Mouse (Mus musculus): ENCODE measurements around the gene Tspo2. TPM values are rescaled to one million over a fixed set of nuclear protein-coding genes. Genes with fewer than 3 reads are reported as not detected.

Tspo2 gene
- polyA plus RNA-seq, 1 experiment from 2014 or later, result 2.0 TPM

DNA sequence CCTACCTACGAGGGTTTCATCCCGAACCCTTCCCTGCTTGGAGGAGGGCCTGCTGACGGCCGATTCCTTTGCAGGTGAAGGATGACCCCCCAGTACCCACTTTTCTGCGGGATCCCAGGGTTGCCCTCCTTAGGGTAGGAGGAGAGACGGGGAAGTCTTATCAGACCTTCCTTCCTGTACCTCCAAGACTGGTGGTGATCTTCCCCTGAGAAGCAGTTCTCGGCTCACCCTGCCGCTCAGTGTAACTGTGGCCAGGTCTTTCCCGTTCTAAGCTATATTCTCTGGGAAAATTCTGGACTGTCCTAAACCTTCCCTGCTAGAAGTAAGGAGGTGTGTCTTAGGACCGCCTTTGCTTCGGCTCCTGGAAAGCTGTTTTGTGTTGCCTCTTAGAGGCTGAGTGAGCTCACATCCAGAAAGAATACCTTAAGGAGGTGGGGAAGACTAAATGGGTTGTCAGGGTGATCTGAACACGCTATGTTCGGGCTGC, 41.0 kb downstream of the Tspo2 start:
- Histone ChIP-seq H3K27ac (peak overlapping the region; percentile 99), H3K36me3 (peaks cover 28% of the 10 kb centered on the region), H3K27me3 (no peaks in the 10 kb centered on the region), H3K4me3 (peak overlapping the region; percentile 87), H3K9ac (peak overlapping the region; percentile 85), H3K4me2 (replicated peaks) (peak overlapping the region; percentile 78), H3K9me3 (no peaks in the 10 kb centered on the region), H3K4me1 (peaks cover 31% of the 10 kb centered on the region)
- 0% methylated on average over 13 of the region's 13 CpGs for whole genome bisulfite sequencing
- peak; percentile 5 for ATAC-seq (ENCODE audit: low FRiP score, low read depth)

- peak; percentile 97 for ATAC-seq (ENCODE audit: low FRiP score, low read depth)
- WGBS, result under 1% methylated on average over 83 of the region's 84 CpGs
Measured at GRCm38 (mm10) chr17:48409380-48410298, 41.7 kb downstream of the Tspo2 start, which contains the start of the genes Nfya and Oard1. Gene Nfya, minus strand, starts transcription at chr17:48409906. Gene Oard1, plus strand, starts transcription at chr17:48410014.

DNA sequence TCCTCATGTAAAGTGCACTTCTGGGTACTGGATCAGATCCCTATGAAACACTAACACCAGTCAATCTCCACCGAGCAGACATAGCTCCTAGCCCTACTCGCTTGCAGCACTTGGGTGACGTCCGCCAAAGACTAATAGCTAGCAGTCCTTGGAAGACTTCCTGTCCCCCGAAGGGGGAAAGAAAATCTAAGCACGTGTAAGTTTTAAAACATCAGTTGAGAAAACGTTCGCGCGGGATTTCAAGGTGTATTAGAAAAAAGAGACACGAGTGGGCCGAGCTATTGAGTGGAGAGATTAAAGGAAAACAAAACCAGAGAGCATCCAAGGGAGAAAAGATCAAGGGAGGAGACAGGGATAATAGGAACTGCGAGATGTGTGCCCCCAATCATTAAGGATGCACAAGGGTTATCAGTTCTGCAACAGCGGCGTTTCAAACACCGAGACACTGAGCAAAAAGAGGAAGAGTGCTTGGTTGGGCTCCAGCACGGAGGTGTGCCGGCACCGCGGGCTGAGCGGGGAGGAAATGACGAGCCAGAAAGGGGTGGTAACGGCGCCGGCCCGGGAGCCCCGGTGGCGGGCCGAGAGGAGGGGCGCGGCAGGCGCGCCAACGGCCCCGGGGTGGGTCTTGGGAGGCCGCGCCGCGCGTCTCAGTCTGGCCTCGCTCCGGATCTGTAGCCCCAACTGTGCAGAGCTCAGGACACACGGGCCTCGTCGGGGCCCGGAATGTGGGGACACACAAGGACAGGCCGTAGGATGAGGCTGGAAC, 42.6 kb downstream of the Tspo2 start:
- H3K9ac ChIP-seq, result peak overlapping the region; percentile 99
- H3K27ac ChIP-seq, result peak overlapping the region; percentile 100
- no peaks in the 10 kb centered on the region for H3K9me3 ChIP-seq
- peak; percentile 13 for ATAC-seq (ENCODE audit: low FRiP score, low read depth)
- peaks cover 14% of the 10 kb centered on the region for H3K36me3 ChIP-seq
- no peaks in the 10 kb centered on the region for H3K27me3 ChIP-seq
- H3K4me3 ChIP-seq, result peak overlapping the region; percentile 87
- peaks cover 31% of the 10 kb centered on the region for H3K4me1 ChIP-seq
- H3K4me2 ChIP-seq (replicated peaks), result peak overlapping the region; percentile 82
- under 1% methylated on average over 41 of the region's 47 CpGs for WGBS

More at GRCm38 (mm10) chr17:48409380-48410298, 41.7 kb downstream of the Tspo2 start, which contains the start of the genes Nfya and Oard1:
- Histone ChIP-seq H3K4me3 (peak within 1 kb of the TSS; percentile 87), H3K27me3 (no peaks in the 10 kb centered on the region), H3K9ac (peak within 1 kb of the TSS; percentile 99), H3K4me2 (replicated peaks) (peak within 1 kb of the TSS; percentile 82), H3K4me1 (peaks cover 31% of the 10 kb centered on the region), H3K27ac (peak within 1 kb of the TSS; percentile 100), H3K9me3 (no peaks in the 10 kb centered on the region), H3K36me3 (peaks cover 21% of the 10 kb centered on the region)

GRCm38 (mm10) chr17:48407910-48408525, 43.3 kb downstream of the Tspo2 start:
- peak overlapping the region; percentile 100 for H3K27ac ChIP-seq
- H3K4me2 ChIP-seq (replicated peaks), result peak overlapping the region; percentile 82
- no peaks in the 10 kb centered on the region for H3K27me3 ChIP-seq
- peak overlapping the region; percentile 99 for H3K9ac ChIP-seq
- 12% methylated on average over 8 of the region's 8 CpGs for WGBS
- peak overlapping the region; percentile 87 for H3K4me3 ChIP-seq
- ATAC-seq (ENCODE audit: low FRiP score, low read depth), result no peak
- H3K9me3 ChIP-seq, result no peaks in the 10 kb centered on the region
- H3K36me3 ChIP-seq, result peaks cover 10% of the 10 kb centered on the region
- H3K4me1 ChIP-seq, result peaks cover 31% of the 10 kb centered on the region

DNA sequence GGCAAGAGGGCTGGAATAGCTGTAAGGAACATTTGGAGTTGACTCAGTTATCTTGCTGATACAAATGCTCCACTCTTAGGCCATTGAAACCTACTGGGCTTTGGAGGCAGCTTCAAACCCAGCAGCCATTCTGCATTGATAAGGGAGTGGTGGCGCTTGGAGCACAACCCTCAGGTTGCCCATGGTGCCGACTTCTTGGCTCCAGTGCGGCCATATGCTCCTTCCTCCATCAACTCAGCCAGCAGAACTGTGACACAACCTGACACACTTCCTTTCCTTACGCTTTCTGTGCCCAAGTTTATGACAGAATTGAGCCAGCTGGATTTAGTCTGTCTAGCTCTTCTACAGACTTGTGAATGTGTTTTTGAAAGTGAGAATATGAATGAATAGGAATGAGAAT, 44.2 kb downstream of the Tspo2 start:
- H3K36me3 ChIP-seq, result peaks cover 7% of the 10 kb centered on the region
- peaks cover 30% of the 10 kb centered on the region for H3K4me1 ChIP-seq
- H3K27ac ChIP-seq, result no peak overlapping the region
- ATAC-seq (ENCODE audit: low FRiP score, low read depth), result no peak
- no peaks in the 10 kb centered on the region for H3K9me3 ChIP-seq
- H3K4me2 ChIP-seq (replicated peaks), result peak overlapping the region; percentile 82
- H3K4me3 ChIP-seq, result peak overlapping the region; percentile 87; the same call in 1 of the 2 replicates
- peak overlapping the region; percentile 99; the same call in 1 of the 2 replicates for H3K9ac ChIP-seq
- WGBS, result 81% methylated on average over 4 of the region's 4 CpGs
- H3K27me3 ChIP-seq, result no peaks in the 10 kb centered on the region

DNA sequence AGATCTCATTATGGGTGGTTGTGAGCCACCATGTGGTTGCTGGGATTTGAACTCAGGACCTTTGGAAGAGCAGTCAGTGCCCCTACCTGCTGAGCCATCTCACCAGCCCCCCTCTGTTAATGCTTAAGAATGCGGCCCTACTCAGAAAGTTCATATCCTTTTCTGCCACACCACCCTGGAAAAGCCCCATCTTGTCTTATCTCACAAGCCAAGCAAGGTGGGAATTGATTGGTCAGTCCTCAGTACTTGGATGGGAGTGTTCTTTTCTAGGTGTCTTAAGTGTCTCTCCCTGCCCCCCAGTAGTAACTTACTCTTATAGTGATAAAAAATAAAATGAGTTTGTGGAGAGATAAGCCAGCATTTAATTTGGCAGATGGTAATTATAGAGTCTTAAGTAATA, 46.6 kb downstream of the Tspo2 start:
- no peak overlapping the region for H3K9ac ChIP-seq
- no peak overlapping the region for H3K4me3 ChIP-seq
- peaks cover 15% of the 10 kb centered on the region for H3K4me1 ChIP-seq
- no peak overlapping the region for H3K4me2 ChIP-seq (replicated peaks)
- WGBS, result 90% methylated on average over 1 of the region's 1 CpGs
- no peak for ATAC-seq (ENCODE audit: low FRiP score, low read depth)
- peaks cover 12% of the 10 kb centered on the region for H3K36me3 ChIP-seq
- H3K27ac ChIP-seq, result no peak overlapping the region
- H3K27me3 ChIP-seq, result no peaks in the 10 kb centered on the region
- H3K9me3 ChIP-seq, result no peaks in the 10 kb centered on the region

DNA sequence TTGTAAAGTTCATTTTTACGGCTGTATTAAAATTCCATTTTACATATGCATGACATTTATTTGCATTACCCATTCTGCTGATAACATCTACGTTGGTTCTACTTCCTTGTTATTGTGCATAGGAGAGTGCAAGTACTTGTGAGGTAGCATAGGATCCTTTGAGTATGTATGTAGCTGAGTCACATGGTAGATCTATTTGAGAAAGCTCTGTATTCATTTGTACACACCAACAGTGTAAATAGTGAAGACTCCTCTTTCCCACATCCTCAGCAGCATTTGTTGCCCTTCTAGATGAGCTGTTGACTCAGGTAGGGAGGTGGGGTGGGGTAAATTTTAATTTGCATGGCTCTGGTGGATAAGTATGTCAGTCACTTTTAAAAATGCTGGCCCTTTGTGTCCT, 47.5 kb downstream of the Tspo2 start:
- Histone ChIP-seq H3K4me2 (replicated peaks) (no peak overlapping the region), H3K4me1 (peaks cover 15% of the 10 kb centered on the region), H3K4me3 (no peak overlapping the region), H3K27me3 (no peaks in the 10 kb centered on the region), H3K9me3 (no peaks in the 10 kb centered on the region), H3K27ac (no peak overlapping the region), H3K36me3 (peaks cover 21% of the 10 kb centered on the region), H3K9ac (no peak overlapping the region)
- no peak for ATAC-seq (ENCODE audit: low FRiP score, low read depth)
- 78% methylated on average over 2 of the region's 2 CpGs for WGBS

DNA sequence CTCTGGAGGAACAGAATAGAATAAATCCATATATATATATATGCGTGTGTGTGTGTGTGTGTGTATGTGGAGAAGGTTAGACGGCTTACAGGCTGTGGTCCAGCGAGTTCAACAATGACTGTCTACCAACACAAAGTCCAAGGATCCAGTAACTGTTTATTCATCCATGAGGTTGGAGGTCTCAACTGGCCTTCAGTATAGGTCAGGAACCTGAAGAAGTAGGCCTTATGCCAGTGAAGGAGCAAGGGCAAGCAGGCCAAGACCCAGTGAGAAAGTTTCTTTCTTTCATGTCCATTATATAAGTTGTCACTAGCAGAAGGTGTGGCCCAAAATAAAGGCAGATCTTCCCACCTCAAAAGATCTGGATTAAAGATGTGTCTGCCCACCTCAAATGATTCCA, 48.6 kb downstream of the Tspo2 start:
- H3K27me3 ChIP-seq, result no peaks in the 10 kb centered on the region
- no peak overlapping the region for H3K27ac ChIP-seq
- no peak overlapping the region for H3K9ac ChIP-seq
- no peak for ATAC-seq (ENCODE audit: low FRiP score, low read depth)
- peaks cover 9% of the 10 kb centered on the region for H3K4me1 ChIP-seq
- 92% methylated on average over 3 of the region's 3 CpGs for WGBS
- no peak overlapping the region for H3K4me3 ChIP-seq
- peaks cover 31% of the 10 kb centered on the region for H3K36me3 ChIP-seq
- H3K4me2 ChIP-seq (replicated peaks), result no peak overlapping the region
- H3K9me3 ChIP-seq, result no peaks in the 10 kb centered on the region

DNA sequence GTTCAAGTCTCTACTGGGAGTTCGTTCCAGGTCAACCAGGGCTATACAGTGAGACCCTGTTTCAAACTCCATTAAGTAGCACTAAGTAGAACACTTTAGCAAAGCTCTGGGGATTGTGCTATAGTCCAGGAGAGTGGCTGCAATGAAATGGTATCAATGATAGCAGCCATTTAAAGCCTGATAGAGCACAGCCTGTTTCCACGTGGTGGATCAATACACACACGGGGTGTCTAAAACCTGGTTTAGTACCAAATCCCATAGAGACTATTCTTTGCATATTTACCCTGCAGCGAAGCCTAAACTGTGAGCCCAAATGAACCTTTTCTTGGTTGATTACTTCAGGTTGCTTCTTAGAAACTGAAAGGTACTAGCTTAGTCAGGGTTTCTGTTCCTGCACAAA, 49.6 kb downstream of the Tspo2 start:
- no peak overlapping the region for H3K4me3 ChIP-seq
- no peak overlapping the region for H3K9ac ChIP-seq
- H3K4me1 ChIP-seq, result no peaks in the 10 kb centered on the region
- H3K36me3 ChIP-seq, result peaks cover 42% of the 10 kb centered on the region
- no peaks in the 10 kb centered on the region for H3K9me3 ChIP-seq
- no peak for ATAC-seq (ENCODE audit: low FRiP score, low read depth)
- 79% methylated on average over 4 of the region's 4 CpGs for whole genome bisulfite sequencing
- no peak overlapping the region for H3K27ac ChIP-seq
- H3K4me2 ChIP-seq (replicated peaks), result no peak overlapping the region
- H3K27me3 ChIP-seq, result no peaks in the 10 kb centered on the region
